Mouse (Mus musculus): Measurements from ENCODE around the gene Btbd9. TPM values are rescaled to one million over a fixed set of nuclear protein-coding genes. Genes with fewer than 3 reads are reported as not detected.

Btbd9 gene
- total and polyA plus RNA-seq, 2 experiments from 2014 or later, result 85.5 to 138 TPM

GRCm38 (mm10) chr17:30193615-30194014 lies 382.7 kb downstream of the Btbd9 start:
- WGBS, result 84% methylated on average over 2 of the region's 2 CpGs
- Histone ChIP-seq H3K4me2 (ENCODE audit: low read depth, low read length, poor library complexity, severe bottlenecking) (no peak overlapping the region), H3K36me3 (ENCODE audit: insufficient read depth, low read length) (no peaks in the 10 kb centered on the region), H3K9me3 (ENCODE audit: low read length) (no peaks in the 10 kb centered on the region), H3K27ac (ENCODE audit: low read depth, low read length) (peak overlapping the region; percentile 7; the same call in 1 of the 2 replicates), H3K27me3 (ENCODE audit: insufficient read depth, low read length) (no peaks in the 10 kb centered on the region), H3K9ac (replicated peaks; ENCODE audit: low read length, poor library complexity, severe bottlenecking) (no peak overlapping the region), H3K4me3 (ENCODE audit: low read depth, low read length) (no peak overlapping the region), H3K4me1 (ENCODE audit: insufficient read depth, low read length) (peaks cover 25% of the 10 kb centered on the region)
- ATAC-seq (ENCODE audit: low FRiP score), result no peak
- DNase-seq (ENCODE audit: low spot score), result no peak
- TF ChIP-seq CTCF (IDR thresholded peaks at IDR 0.05), result no peak

- no peak for ATAC-seq (ENCODE audit: low FRiP score)
- H3K4me3 ChIP-seq (ENCODE audit: low read depth, low read length), result no peak overlapping the region
- no peak overlapping the region for H3K27ac ChIP-seq (ENCODE audit: low read depth, low read length)
- peaks cover 34% of the 10 kb centered on the region for H3K4me1 ChIP-seq (ENCODE audit: insufficient read depth, low read length)
- DNase-seq (ENCODE audit: low spot score), result no peak
- no peaks in the 10 kb centered on the region for H3K27me3 ChIP-seq (ENCODE audit: insufficient read depth, low read length)
- TF ChIP-seq CTCF (IDR thresholded peaks at IDR 0.05), result no peak
- no peak overlapping the region for H3K4me2 ChIP-seq (ENCODE audit: low read depth, low read length, poor library complexity, severe bottlenecking)
- H3K9ac ChIP-seq (replicated peaks; ENCODE audit: low read length, poor library complexity, severe bottlenecking), result no peak overlapping the region
- no peaks in the 10 kb centered on the region for H3K9me3 ChIP-seq (ENCODE audit: low read length)
- 83% methylated on average over 26 of the region's 26 CpGs for WGBS
- no peaks in the 10 kb centered on the region for H3K36me3 ChIP-seq (ENCODE audit: insufficient read depth, low read length)
These were observed 383.8 kb downstream of the Btbd9 start for GRCm38 (mm10) chr17:30192416-30193005.

- no peak overlapping the region for H3K27ac ChIP-seq (ENCODE audit: low read depth, low read length)
- 70% methylated on average over 11 of the region's 11 CpGs for WGBS
These were observed 385.1 kb downstream of the Btbd9 start for GRCm38 (mm10) chr17:30191097-30191640.

GRCm38 (mm10) chr17:30188031-30188981 lies 388.0 kb downstream of the Btbd9 start:
- no peak for TF ChIP-seq CTCF (IDR thresholded peaks at IDR 0.05)
- H3K36me3 ChIP-seq (ENCODE audit: insufficient read depth, low read length), result no peaks in the 10 kb centered on the region
- DNase-seq (ENCODE audit: low spot score), result peak; percentile 66
- H3K9ac ChIP-seq (replicated peaks; ENCODE audit: low read length, poor library complexity, severe bottlenecking), result 0 out of 2 replicates have a peak overlapping the region, but pooled peaks have one; percentile 29
- H3K9me3 ChIP-seq (ENCODE audit: low read length), result no peaks in the 10 kb centered on the region
- H3K4me1 ChIP-seq (ENCODE audit: insufficient read depth, low read length), result peaks cover 12% of the 10 kb centered on the region
- H3K4me3 ChIP-seq (ENCODE audit: low read depth, low read length), result no peak overlapping the region
- peak overlapping the region; percentile 65 for H3K27ac ChIP-seq (ENCODE audit: low read depth, low read length)
- H3K4me2 ChIP-seq (ENCODE audit: low read depth, low read length, poor library complexity, severe bottlenecking), result peak overlapping the region; percentile 20; the same call in 1 of the 2 replicates
- WGBS, result 16% methylated on average over 20 of the region's 20 CpGs
- H3K27me3 ChIP-seq (ENCODE audit: insufficient read depth, low read length), result no peaks in the 10 kb centered on the region
- peak; percentile 73 for ATAC-seq (ENCODE audit: low FRiP score)

More at GRCm38 (mm10) chr17:30191097-30191640, 385.1 kb downstream of the Btbd9 start:
- no peak for TF ChIP-seq CTCF (IDR thresholded peaks at IDR 0.05)
- no peaks in the 10 kb centered on the region for H3K36me3 ChIP-seq (ENCODE audit: insufficient read depth, low read length)
- DNase-seq (ENCODE audit: low spot score) (no peak), ATAC-seq (ENCODE audit: low FRiP score) (no peak)
- H3K4me2 ChIP-seq (ENCODE audit: low read depth, low read length, poor library complexity, severe bottlenecking), result no peak overlapping the region
- peaks cover 25% of the 10 kb centered on the region for H3K4me1 ChIP-seq (ENCODE audit: insufficient read depth, low read length)
- H3K4me3 ChIP-seq (ENCODE audit: low read depth, low read length), result no peak overlapping the region
- H3K9me3 ChIP-seq (ENCODE audit: low read length), result no peaks in the 10 kb centered on the region
- no peak overlapping the region for H3K9ac ChIP-seq (replicated peaks; ENCODE audit: low read length, poor library complexity, severe bottlenecking)
- H3K27me3 ChIP-seq (ENCODE audit: insufficient read depth, low read length), result no peaks in the 10 kb centered on the region

- Histone ChIP-seq H3K4me2 (ENCODE audit: low read depth, low read length, poor library complexity, severe bottlenecking) (no peak overlapping the region), H3K27ac (ENCODE audit: low read depth, low read length) (peak overlapping the region; percentile 65), H3K36me3 (ENCODE audit: insufficient read depth, low read length) (no peaks in the 10 kb centered on the region), H3K9me3 (ENCODE audit: low read length) (no peaks in the 10 kb centered on the region), H3K4me1 (ENCODE audit: insufficient read depth, low read length) (peaks cover 12% of the 10 kb centered on the region), H3K27me3 (ENCODE audit: insufficient read depth, low read length) (no peaks in the 10 kb centered on the region), H3K4me3 (ENCODE audit: low read depth, low read length) (no peak overlapping the region), H3K9ac (replicated peaks; ENCODE audit: low read length, poor library complexity, severe bottlenecking) (0 out of 2 replicates have a peak overlapping the region, but pooled peaks have one; percentile 29)
- WGBS, result 12% methylated on average over 5 of the region's 5 CpGs
- ATAC-seq (ENCODE audit: low FRiP score) (peak; percentile 12; the same call in 1 of the 2 replicates), DNase-seq (ENCODE audit: low spot score) (no peak)
- TF ChIP-seq CTCF (IDR thresholded peaks at IDR 0.05), result no peak
These were observed 388.7 kb downstream of the Btbd9 start for GRCm38 (mm10) chr17:30187581-30187980.

All from midbrain, postnatal 0 days (tissue).